Mouse (Mus musculus) liver, embryonic 14.5 days (tissue): ENCODE results near the gene Clmn. TPM values are rescaled to one million over a fixed set of nuclear protein-coding genes. Genes with fewer than 3 reads are reported as not detected.

Source experiments
- ATAC-seq: fragments of 200-750 bp; cut with Nextera tagmentation; 2 replicates; pipeline ENCODE4 v1.8.0; 2017; ENCODE audit warnings: moderate number of reproducible peaks, mild to moderate bottlenecking, moderate library complexity; ENCODE audit not compliant: insufficient read depth
- DNase-seq, 3 experiments: peaks; one replicate each; pipeline ENCODE4 v3.0.0-alpha.2; 2012 to 2013; ENCODE audit warnings: low read depth in 3 of 3, low spot score in 3 of 3
- H3K27ac ChIP-seq: fragments of 300-500 bp; sonication (generic); 2 replicates; pipeline ENCODE4 v1.5.1; 2014; ENCODE audit warnings: moderate library complexity, mild to moderate bottlenecking, control low read depth, inconsistent platforms
- H3K27me3 ChIP-seq: fragments of 300-500 bp; sonication (generic); 2 replicates; pipeline ENCODE4 v1.6.1; 2014; ENCODE audit warnings: mild to moderate bottlenecking, low read length, moderate library complexity; ENCODE audit not compliant: control insufficient read depth, insufficient read depth
- H3K36me3 ChIP-seq: fragments of 300-500 bp; sonication (generic); replicated peaks from 2 replicates; pipeline ENCODE4 v1.6.1; 2014; ENCODE audit warnings: low read depth; ENCODE audit not compliant: control insufficient read depth, insufficient read depth
- H3K4me1 ChIP-seq, 2 experiments: fragments of 200-500 bp in 1 of 2; fragments of 300-500 bp in 1 of 2; sonication (generic) in 1 of 2; replicated peaks; 2 replicates each; pipeline ENCODE4 v1.6.1; 2012 to 2014; ENCODE audit warnings: antibody characterized with exemption in 1 of 2, inconsistent platforms in 1 of 2, low read length in 1 of 2; ENCODE audit not compliant: control insufficient read depth in 2 of 2, insufficient read depth in 2 of 2
- H3K4me2 ChIP-seq: fragments of 300-500 bp; sonication (generic); 2 replicates; pipeline ENCODE4 v1.6.1; 2014; ENCODE audit warnings: low read depth, mild to moderate bottlenecking, control low read depth, moderate library complexity
- H3K4me3 ChIP-seq, 2 experiments: fragments of 200-500 bp in 1 of 2; fragments of 300-500 bp in 1 of 2; sonication (generic) in 1 of 2; 2 replicates each; pipeline ENCODE4 v1.5.1; 2012 to 2014; ENCODE audit warnings: low read depth in 2 of 2, low read length in 2 of 2, mild to moderate bottlenecking in 2 of 2, control low read depth in 1 of 2, inconsistent platforms in 1 of 2, moderate library complexity in 1 of 2; ENCODE audit not compliant: insufficient read depth in 1 of 2
- H3K9ac ChIP-seq: fragments of 300-500 bp; sonication (generic); replicated peaks from 2 replicates; pipeline ENCODE4 v1.6.1; 2014; ENCODE audit warnings: mild to moderate bottlenecking, control low read depth, moderate library complexity
- H3K9me3 ChIP-seq: fragments of 300-500 bp; sonication (generic); 2 replicates; pipeline ENCODE4 v1.6.1; 2016; ENCODE audit warnings: low read length, mixed read lengths; ENCODE audit not compliant: control insufficient read depth
- CTCF ChIP-seq: IDR thresholded peaks from 2 replicates; pipeline ENCODE4 v1.5.1; 2016; ENCODE audit warnings: antibody characterized with exemption, low read depth, control low read depth
- EP300 ChIP-seq: IDR thresholded peaks from 2 replicates; pipeline ENCODE4 v1.6.1; 2016; ENCODE audit warnings: antibody characterized with exemption, low read depth
- WGBS: fragments of 180-500 bp; shearing (Covaris S2); extraction: QIAGEN DNeasy Blood & Tissue Kit; methylation state at CpG from one replicate; pipeline ENCODE4 v1.1.7; 2014; ENCODE audit not compliant: insufficient replicate concordance; 5-methylcytosine and 5-hydroxymethylcytosine counted together
- polyA plus RNA-seq, 2 experiments: library from polyadenylated mRNA; depleted of rRNA in 1 of 2; stranded (reverse) in 1 of 2; unstranded in 1 of 2; fragments of >200 nt; fragmentation: Nextera tagmentation in 1 of 2; extraction: Ambion mirVana in 1 of 2; gene quantifications; 2 replicates each; pipeline versions ENCODE4 v1.2.1 to v1.2.3; 2012 to 2014

The Clmn gene
- polyA plus RNA-seq, 2 experiments, result 0.32 to 0.33 TPM

- H3K4me3 ChIP-seq, result no peak overlapping the region
- H3K9me3 ChIP-seq, result no peaks in the 10 kb centered on the region
- H3K27ac ChIP-seq, result no peak overlapping the region
- WGBS, result 61% methylated on average over 3 of the region's 3 CpGs
- DNase-seq, result no peak
- ATAC-seq, result no peak
- H3K9ac ChIP-seq, result no peak overlapping the region
- TF ChIP-seq EP300, result no peak
- no peak for TF ChIP-seq CTCF
- H3K36me3 ChIP-seq, result no peaks in the 10 kb centered on the region
- no peak overlapping the region for H3K4me2 ChIP-seq
- no peaks in the 10 kb centered on the region for H3K27me3 ChIP-seq
- no peaks in the 10 kb centered on the region for H3K4me1 ChIP-seq
These were observed 35.0 kb upstream of the Clmn start for GRCm38 (mm10) chr12:104899835-104900234.

- DNase-seq (no peak), ATAC-seq (no peak)
- H3K27ac ChIP-seq, result no peak overlapping the region
- H3K4me3 ChIP-seq, result no peak overlapping the region
- no peak for TF ChIP-seq EP300
- TF ChIP-seq CTCF, result no peak
- no peak overlapping the region for H3K9ac ChIP-seq
- no peaks in the 10 kb centered on the region for H3K27me3 ChIP-seq
- no peaks in the 10 kb centered on the region for H3K36me3 ChIP-seq
- no peaks in the 10 kb centered on the region for H3K4me1 ChIP-seq
- H3K4me2 ChIP-seq, result no peak overlapping the region
- no peaks in the 10 kb centered on the region for H3K9me3 ChIP-seq
- WGBS, result 38% methylated on average over 11 of the region's 11 CpGs
These were observed 34.3 kb upstream of the Clmn start for GRCm38 (mm10) chr12:104899161-104899560.

- WGBS, result 50% methylated on average over 9 of the region's 9 CpGs
- Histone ChIP-seq H3K4me2 (no peak overlapping the region), H3K9me3 (no peaks in the 10 kb centered on the region), H3K27ac (no peak overlapping the region), H3K27me3 (no peaks in the 10 kb centered on the region), H3K4me1 (no peaks in the 10 kb centered on the region), H3K36me3 (no peaks in the 10 kb centered on the region), H3K4me3 (no peak overlapping the region), H3K9ac (no peak overlapping the region)
- 0 out of 2 replicates have a peak, but pooled peaks have one; percentile 18 for ATAC-seq
- TF ChIP-seq EP300 (no peak), CTCF (peak; percentile 61)
- DNase-seq, result no peak
These were observed 33.8 kb upstream of the Clmn start for GRCm38 (mm10) chr12:104898718-104899117.

GRCm38 (mm10) chr12:104897051-104897618, 32.3 kb upstream of the Clmn start:
- Histone ChIP-seq H3K4me2 (no peak overlapping the region), H3K4me1 (no peaks in the 10 kb centered on the region), H3K27me3 (no peaks in the 10 kb centered on the region), H3K9me3 (no peaks in the 10 kb centered on the region), H3K36me3 (no peaks in the 10 kb centered on the region), H3K9ac (no peak overlapping the region), H3K4me3 (no peak overlapping the region), H3K27ac (no peak overlapping the region)
- 62% methylated on average over 8 of the region's 8 CpGs for WGBS
- TF ChIP-seq EP300 (no peak), CTCF (no peak)
- DNase-seq, result no peak
- ATAC-seq, result no peak

- Histone ChIP-seq H3K4me3 (no peak overlapping the region), H3K9ac (no peak overlapping the region), H3K4me2 (no peak overlapping the region), H3K27ac (no peak overlapping the region), H3K9me3 (no peaks in the 10 kb centered on the region), H3K4me1 (no peaks in the 10 kb centered on the region), H3K36me3 (no peaks in the 10 kb centered on the region), H3K27me3 (no peaks in the 10 kb centered on the region)
- TF ChIP-seq CTCF (no peak), EP300 (no peak)
- DNase-seq (no peak), ATAC-seq (no peak)
- 68% methylated on average over 16 of the region's 16 CpGs for WGBS
These were observed 31.8 kb upstream of the Clmn start for GRCm38 (mm10) chr12:104896640-104897039.
